Mouse (Mus musculus) ovary, adult 2 months (tissue): ENCODE results near the gene Olfr853. TPM values are rescaled to one million over a fixed set of nuclear protein-coding genes. Genes with fewer than 3 reads are reported as not detected.

Source experiments
- polyA plus RNA-seq: library from polyadenylated mRNA; depleted of rRNA; stranded (reverse); fragments of >200 nt; gene quantifications from 2 replicates; pipeline ENCODE4 v1.2.3, GENCODE M21; 2012; rRNA removed

Olfr853 gene
- not detected in 2 replicates for polyA plus RNA-seq

GRCm38 (mm10) chr9:19540976-19541375 is at the start of gene Olfr853:
Olfr853 (minus strand) TSS chr9:19541076.

GRCm38 (mm10) chr9:19582317-19582716 is 41.4 kb upstream of the Olfr853 start, which contains the start of gene Olfr855:
Olfr855 (plus strand) TSS chr9:19582617.

GRCm38 (mm10) chr9:19567282-19567681 is 26.4 kb upstream of the Olfr853 start, which contains the start of gene Olfr854:
Olfr854 (minus strand) TSS chr9:19567382.

GRCm38 (mm10) chr9:19492995-19493394 is 47.9 kb downstream of the Olfr853 start, which contains the start of gene Olfr851:
Olfr851 (plus strand) TSS chr9:19493295.

Other genes with a start within 250 kb of the Olfr853 start
- not detected in 2 replicates for gene Olfr844, start 224.7 kb downstream of the Olfr853 start, polyA plus RNA-seq
- not detected in 2 replicates for gene Olfr845, start 204.6 kb downstream of the Olfr853 start, polyA plus RNA-seq
- gene Olfr846, start 177.1 kb downstream of the Olfr853 start, polyA plus RNA-seq, result not detected in 2 replicates
- not detected in 2 replicates for gene Olfr847, start 162.4 kb downstream of the Olfr853 start, polyA plus RNA-seq
- not detected in 2 replicates for gene Olfr849, start 100.8 kb downstream of the Olfr853 start, polyA plus RNA-seq
- not detected in 2 replicates for gene Olfr850, start 62.8 kb downstream of the Olfr853 start, polyA plus RNA-seq
- not detected in 2 replicates for gene Olfr851, start 47.8 kb downstream of the Olfr853 start, polyA plus RNA-seq
- not detected in 2 replicates for gene Olfr854, start 26.3 kb upstream of the Olfr853 start, polyA plus RNA-seq
- gene Olfr855, start 41.5 kb upstream of the Olfr853 start, polyA plus RNA-seq, result not detected in 2 replicates
- gene Zfp317, start 81.0 kb upstream of the Olfr853 start, polyA plus RNA-seq, result 7.9 and 8.8 TPM in 2 replicates
- not detected in 2 replicates for gene Olfr857, start 168.4 kb upstream of the Olfr853 start, polyA plus RNA-seq
- not detected in 2 replicates for gene Olfr58, start 239.2 kb upstream of the Olfr853 start, polyA plus RNA-seq